Mouse (Mus musculus): Measurements from ENCODE around the gene Shroom3. TPM values are rescaled to one million over a fixed set of nuclear protein-coding genes. Genes with fewer than 3 reads are reported as not detected.

Shroom3 gene
- polyA plus RNA-seq, 1 experiment: 18.6 TPM

GRCm38 (mm10) chr5:92961353-92961752 is 278.1 kb downstream of the Shroom3 start:
- no peak for DNase-seq
- Histone ChIP-seq H3K36me3 (ENCODE audit: control insufficient read depth, insufficient read depth, low read length) (no peaks in the 10 kb centered on the region), H3K27me3 (replicated peaks; ENCODE audit: control insufficient read depth, insufficient read depth, low read length) (no peaks in the 10 kb centered on the region), H3K4me3 (ENCODE audit: insufficient read depth, low read depth, low read length) (no peak overlapping the region), H3K27ac (ENCODE audit: insufficient read depth, low read depth, low read length) (no peak overlapping the region), H3K4me1 (ENCODE audit: control insufficient read depth, insufficient read depth, low read length) (no peaks in the 10 kb centered on the region)
- TF ChIP-seq CTCF (conservative IDR thresholded peaks at IDR 0.05; ENCODE audit: insufficient read depth, insufficient read length, low read depth, low read length) (no peak), POLR2A (IDR thresholded peaks at IDR 0.05; ENCODE audit: low read depth, low read length) (no peak)
- WGBS: 76% methylated on average over 11 of the region's 11 CpGs

GRCm38 (mm10) chr5:92961770-92962231 is 278.6 kb downstream of the Shroom3 start:
- Histone ChIP-seq H3K27me3 (replicated peaks; ENCODE audit: control insufficient read depth, insufficient read depth, low read length) (no peaks in the 10 kb centered on the region), H3K36me3 (ENCODE audit: control insufficient read depth, insufficient read depth, low read length) (no peaks in the 10 kb centered on the region), H3K4me1 (ENCODE audit: control insufficient read depth, insufficient read depth, low read length) (no peaks in the 10 kb centered on the region), H3K27ac (ENCODE audit: insufficient read depth, low read depth, low read length) (no peak overlapping the region), H3K4me3 (ENCODE audit: insufficient read depth, low read depth, low read length) (no peak overlapping the region)
- TF ChIP-seq POLR2A (IDR thresholded peaks at IDR 0.05; ENCODE audit: low read depth, low read length) (no peak), CTCF (conservative IDR thresholded peaks at IDR 0.05; ENCODE audit: insufficient read depth, insufficient read length, low read depth, low read length) (no peak)
- 59% methylated on average over 7 of the region's 7 CpGs for WGBS
- DNase-seq: no peak

GRCm38 (mm10) chr5:92964691-92965090 is 281.5 kb downstream of the Shroom3 start:
- WGBS: 64% methylated on average over 13 of the region's 13 CpGs
- Histone ChIP-seq H3K27me3 (replicated peaks; ENCODE audit: control insufficient read depth, insufficient read depth, low read length) (no peaks in the 10 kb centered on the region), H3K4me1 (ENCODE audit: control insufficient read depth, insufficient read depth, low read length) (no peaks in the 10 kb centered on the region), H3K4me3 (ENCODE audit: insufficient read depth, low read depth, low read length) (no peak overlapping the region), H3K36me3 (ENCODE audit: control insufficient read depth, insufficient read depth, low read length) (no peaks in the 10 kb centered on the region), H3K27ac (ENCODE audit: insufficient read depth, low read depth, low read length) (no peak overlapping the region)
- TF ChIP-seq CTCF (conservative IDR thresholded peaks at IDR 0.05; ENCODE audit: insufficient read depth, insufficient read length, low read depth, low read length): no peak
- TF ChIP-seq POLR2A (IDR thresholded peaks at IDR 0.05; ENCODE audit: low read depth, low read length): no peak
- no peak for DNase-seq

GRCm38 (mm10) chr5:92967143-92967542 is 283.9 kb downstream of the Shroom3 start:
- no peak for DNase-seq
- TF ChIP-seq POLR2A (IDR thresholded peaks at IDR 0.05; ENCODE audit: low read depth, low read length): no peak
- no peak for TF ChIP-seq CTCF (conservative IDR thresholded peaks at IDR 0.05; ENCODE audit: insufficient read depth, insufficient read length, low read depth, low read length)
- H3K27ac ChIP-seq (ENCODE audit: insufficient read depth, low read depth, low read length): no peak overlapping the region
- no peaks in the 10 kb centered on the region for H3K4me1 ChIP-seq (ENCODE audit: control insufficient read depth, insufficient read depth, low read length)
- H3K4me3 ChIP-seq (ENCODE audit: insufficient read depth, low read depth, low read length): no peak overlapping the region
- no peaks in the 10 kb centered on the region for H3K36me3 ChIP-seq (ENCODE audit: control insufficient read depth, insufficient read depth, low read length)
- no peaks in the 10 kb centered on the region for H3K27me3 ChIP-seq (replicated peaks; ENCODE audit: control insufficient read depth, insufficient read depth, low read length)
- WGBS: 72% methylated on average over 9 of the region's 9 CpGs

DNA sequence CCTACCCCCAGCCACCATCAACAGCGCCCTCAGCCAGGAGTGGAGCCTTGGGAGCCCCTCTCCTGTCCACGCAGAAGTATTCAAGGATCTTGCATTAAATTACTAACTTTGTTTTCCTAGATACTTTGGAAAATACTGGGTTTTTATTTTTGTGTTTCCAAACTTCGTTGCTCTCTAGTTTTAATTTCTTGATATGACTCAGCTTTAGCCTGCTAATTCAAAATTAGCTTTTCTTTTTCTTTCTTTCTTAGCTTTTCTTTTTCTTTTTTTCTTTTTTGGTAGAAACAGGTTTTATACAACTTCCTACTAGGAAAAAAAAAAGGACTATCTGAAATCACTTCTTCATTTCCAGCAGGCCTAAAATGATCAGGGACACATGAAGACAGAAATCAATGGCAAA is 284.7 kb downstream of the Shroom3 start:
- H3K36me3 ChIP-seq (ENCODE audit: control insufficient read depth, insufficient read depth, low read length): no peaks in the 10 kb centered on the region
- no peaks in the 10 kb centered on the region for H3K27me3 ChIP-seq (replicated peaks; ENCODE audit: control insufficient read depth, insufficient read depth, low read length)
- H3K4me3 ChIP-seq (ENCODE audit: insufficient read depth, low read depth, low read length): no peak overlapping the region
- H3K27ac ChIP-seq (ENCODE audit: insufficient read depth, low read depth, low read length): no peak overlapping the region
- H3K4me1 ChIP-seq (ENCODE audit: control insufficient read depth, insufficient read depth, low read length): no peaks in the 10 kb centered on the region
- 83% methylated on average over 3 of the region's 3 CpGs for WGBS
- TF ChIP-seq CTCF (conservative IDR thresholded peaks at IDR 0.05; ENCODE audit: insufficient read depth, insufficient read length, low read depth, low read length) (no peak), POLR2A (IDR thresholded peaks at IDR 0.05; ENCODE audit: low read depth, low read length) (no peak)
- DNase-seq: no peak

DNA sequence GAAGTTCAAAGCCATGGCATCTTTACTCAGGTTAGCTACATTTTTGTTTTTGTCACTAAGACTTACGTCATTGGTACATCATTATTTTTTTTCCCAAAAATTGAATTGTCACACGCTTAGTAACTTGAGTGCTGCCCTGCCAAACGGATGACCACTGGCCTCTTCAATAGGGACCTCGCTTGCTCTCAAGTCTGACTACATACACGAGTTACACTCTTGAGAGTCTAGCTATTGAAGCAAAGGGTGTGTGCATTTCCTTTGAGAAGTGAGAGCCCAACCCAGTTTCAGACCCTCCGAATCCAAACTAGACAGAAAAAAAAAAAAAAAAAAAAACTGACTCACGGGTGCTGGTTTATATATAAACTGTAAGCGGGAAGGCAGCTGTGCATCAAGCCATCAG is 286.2 kb downstream of the Shroom3 start:
- H3K36me3 ChIP-seq (ENCODE audit: control insufficient read depth, insufficient read depth, low read length): no peaks in the 10 kb centered on the region
- WGBS: 55% methylated on average over 8 of the region's 8 CpGs

GRCm38 (mm10) chr5:92969926-92970325 is 286.7 kb downstream of the Shroom3 start:
- H3K4me1 ChIP-seq (ENCODE audit: control insufficient read depth, insufficient read depth, low read length): no peaks in the 10 kb centered on the region
- no peaks in the 10 kb centered on the region for H3K36me3 ChIP-seq (ENCODE audit: control insufficient read depth, insufficient read depth, low read length)
- H3K27ac ChIP-seq (ENCODE audit: insufficient read depth, low read depth, low read length): no peak overlapping the region
- TF ChIP-seq CTCF (conservative IDR thresholded peaks at IDR 0.05; ENCODE audit: insufficient read depth, insufficient read length, low read depth, low read length): no peak
- no peak for TF ChIP-seq POLR2A (IDR thresholded peaks at IDR 0.05; ENCODE audit: low read depth, low read length)
- no peak overlapping the region for H3K4me3 ChIP-seq (ENCODE audit: insufficient read depth, low read depth, low read length)
- H3K27me3 ChIP-seq (replicated peaks; ENCODE audit: control insufficient read depth, insufficient read depth, low read length): no peaks in the 10 kb centered on the region
- no peak for DNase-seq
- WGBS: 72% methylated on average over 2 of the region's 2 CpGs

More for the DNA sequence above, 286.2 kb downstream of the Shroom3 start:
- Histone ChIP-seq H3K27ac (ENCODE audit: insufficient read depth, low read depth, low read length) (no peak overlapping the region), H3K27me3 (replicated peaks; ENCODE audit: control insufficient read depth, insufficient read depth, low read length) (no peaks in the 10 kb centered on the region), H3K4me1 (ENCODE audit: control insufficient read depth, insufficient read depth, low read length) (no peaks in the 10 kb centered on the region), H3K4me3 (ENCODE audit: insufficient read depth, low read depth, low read length) (no peak overlapping the region)
- TF ChIP-seq POLR2A (IDR thresholded peaks at IDR 0.05; ENCODE audit: low read depth, low read length): no peak
- no peak for TF ChIP-seq CTCF (conservative IDR thresholded peaks at IDR 0.05; ENCODE audit: insufficient read depth, insufficient read length, low read depth, low read length)
- DNase-seq: no peak

Data from kidney, adult 2 months (tissue).